Mouse (Mus musculus) ES-CJ7 (cell line): ENCODE measurements around the gene Gm14525.
"Not testable (repeated sequence)": the region's sequence is repeated elsewhere in the genome, so short reads cannot be mapped to it uniquely, and the experiment has no call there.

ENCODE experiments used
- DNase-seq: peaks from one replicate; pipeline ENCODE4 v3.0.0; 2011; ENCODE audit warnings: low read depth, low spot score

The Gm14525 gene

GRCm38 (mm10) chrX:26702538-26702937 is at the start of gene Gm14525:
Gene Gm14525, minus strand, starts transcription at chrX:26702638.
- not testable (repeated sequence) for DNase-seq
